In genomic region chr12:101718755-101719150, GRCm38 (mm10) we compare ENCODE assay signal across 8 mouse cellular contexts. TPM values are rescaled to one million over a fixed set of nuclear protein-coding genes. Genes with fewer than 3 reads are reported as not detected.
DNase-seq lines count a peak whose midpoint lies in the region; ATAC-seq and TF ChIP-seq lines count a peak whose summit lies in the region.

No protein-coding gene starts in this region.

- 2% methylated on average over 9 of the region's 9 CpGs for WGBS in heart, postnatal 0 days
- WGBS in limb, embryonic 13.5 days: 0% methylated on average over 9 of the region's 9 CpGs
- under 1% methylated on average over 9 of the region's 9 CpGs for WGBS in midbrain, embryonic 11.5 days

- TF ChIP-seq CTCF in brain, embryonic 14.5 days (IDR thresholded peaks at IDR 0.05; ENCODE audit: borderline replicate concordance, extremely low read depth, insufficient read depth, insufficient read length): no peak
- no peak for TF ChIP-seq CTCF in heart, postnatal 0 days (IDR thresholded peaks at IDR 0.05; ENCODE audit: low read depth)

- H3K9me3 ChIP-seq in heart, postnatal 0 days (replicated peaks; ENCODE audit: control insufficient read depth, low read length): no peaks in the 10 kb centered on the region
- H3K9me3 ChIP-seq in limb, embryonic 13.5 days: no peaks in the 10 kb centered on the region
- H3K9me3 ChIP-seq in midbrain, embryonic 11.5 days (ENCODE audit: control insufficient read depth, low read length): no peaks in the 10 kb centered on the region

- peak overlapping the region; percentile 99 for H3K4me2 ChIP-seq in heart, postnatal 0 days (ENCODE audit: low read depth, low read length)
- peak overlapping the region; percentile 98 for H3K4me2 ChIP-seq in limb, embryonic 13.5 days (replicated peaks)
- peak overlapping the region; percentile 98 for H3K4me2 ChIP-seq in midbrain, embryonic 11.5 days

- TF ChIP-seq POLR2A in brain, embryonic 14.5 days (IDR thresholded peaks at IDR 0.05; ENCODE audit: borderline replicate concordance, extremely low read depth, insufficient read depth, insufficient read length, poor library complexity, severe bottlenecking): no peak

- DNase-seq in WW6 (ENCODE audit: low read depth, low spot score): peak; percentile 68
- DNase-seq in brain, embryonic 14.5 days (ENCODE audit: low read depth): peak; percentile 33
- no peak for DNase-seq in heart, postnatal 0 days (ENCODE audit: low spot score)
- no peak for DNase-seq in midbrain, embryonic 11.5 days (ENCODE audit: low spot score, missing footprints)
- no peak for DNase-seq in frontal cortex, postnatal 25 days (ENCODE audit: low spot score in 2 of 2)
- DNase-seq in layer of hippocampus, adult 9-11 months: no peak
- no peak for DNase-seq in frontal cortex, postnatal 10 days (ENCODE audit: low spot score in 2 of 2)

- ATAC-seq in heart, postnatal 0 days (ENCODE audit: insufficient read depth, low read depth): no peak
- peak; percentile 83 for ATAC-seq in limb, embryonic 13.5 days (ENCODE audit: low FRiP score, low read depth)
- ATAC-seq in midbrain, embryonic 11.5 days (ENCODE audit: low FRiP score): peak; percentile 82

- H3K27ac ChIP-seq in heart, postnatal 0 days (ENCODE audit: low read depth): no peak overlapping the region
- H3K27ac ChIP-seq in limb, embryonic 13.5 days: no peak overlapping the region
- no peak overlapping the region for H3K27ac ChIP-seq in midbrain, embryonic 11.5 days (ENCODE audit: low read depth, low read length)

- H3K4me1 ChIP-seq in heart, postnatal 0 days (ENCODE audit: control insufficient read depth, insufficient read depth): 0 out of 2 replicates have a peak, but pooled peaks cover 8% of the 10 kb centered on the region
- 0 out of 2 replicates have a peak, but pooled peaks cover 5% of the 10 kb centered on the region for H3K4me1 ChIP-seq in limb, embryonic 13.5 days
- H3K4me1 ChIP-seq in midbrain, embryonic 11.5 days (ENCODE audit: control insufficient read depth, insufficient read depth, low read length): no peaks in the 10 kb centered on the region

- no peaks in the 10 kb centered on the region for H3K36me3 ChIP-seq in heart, postnatal 0 days (replicated peaks; ENCODE audit: control insufficient read depth, insufficient read depth, low read length)
- no peaks in the 10 kb centered on the region for H3K36me3 ChIP-seq in limb, embryonic 13.5 days
- no peaks in the 10 kb centered on the region for H3K36me3 ChIP-seq in midbrain, embryonic 11.5 days (ENCODE audit: control insufficient read depth, insufficient read depth, low read length)

- no peak for TF ChIP-seq EP300 in heart, postnatal 0 days (IDR thresholded peaks at IDR 0.05; ENCODE audit: low read depth)

- no peak overlapping the region for H3K9ac ChIP-seq in heart, postnatal 0 days (replicated peaks; ENCODE audit: low read depth, low read length)
- H3K9ac ChIP-seq in limb, embryonic 13.5 days: peak overlapping the region; percentile 64
- peak overlapping the region; percentile 42; the same call in 1 of the 2 replicates for H3K9ac ChIP-seq in midbrain, embryonic 11.5 days (ENCODE audit: low read length)

- peak overlapping the region; percentile 68 for H3K4me3 ChIP-seq in heart, postnatal 0 days (ENCODE audit: low read depth, low read length)
- H3K4me3 ChIP-seq in limb, embryonic 13.5 days: peak overlapping the region; percentile 70
- peak overlapping the region; percentile 60 for H3K4me3 ChIP-seq in midbrain, embryonic 11.5 days (ENCODE audit: low read depth, low read length)

- peaks cover 24% of the 10 kb centered on the region for H3K27me3 ChIP-seq in heart, postnatal 0 days (ENCODE audit: control insufficient read depth, insufficient read depth, low read length)
- H3K27me3 ChIP-seq in limb, embryonic 13.5 days: peaks cover 12% of the 10 kb centered on the region
- peaks cover 13% of the 10 kb centered on the region for H3K27me3 ChIP-seq in midbrain, embryonic 11.5 days (ENCODE audit: control insufficient read depth, insufficient read depth, low read length)

RNA-seq across cellular contexts. Expression of gene Tc2n, which starts 0.4 kb away (rescaled TPM):
- 0.05 and 0.18 TPM in 2 replicates for polyA plus RNA-seq in brain, embryonic 14.5 days (2012; rRNA removed)
- 0.89 and 0.99 TPM in 2 replicates for total RNA-seq in heart, postnatal 0 days (2014; rRNA removed; ENCODE audit: low replicate concordance)
- polyA plus RNA-seq in heart, postnatal 0 days (2015; fragmentation: Nextera tagmentation; extraction: Ambion mirVana): 0.31 and 0.33 TPM in 2 replicates
- 0.42 and 0.73 TPM in 2 replicates for polyA plus RNA-seq in limb, embryonic 13.5 days (2015; fragmentation: Nextera tagmentation; extraction: Ambion mirVana)
- 0.11 TPM in 2 replicates for polyA plus RNA-seq in midbrain, embryonic 11.5 days (2014; fragmentation: Nextera tagmentation; extraction: Ambion mirVana)

Comparison
In these comparisons a context has a peak if more than half of its experiments do, and no peak if none do; other contexts are left out.
1. DNase-seq: peak in WW6 (single experiment) and brain, embryonic 14.5 days (single experiment); none in heart, postnatal 0 days (single experiment), midbrain, embryonic 11.5 days (single experiment), frontal cortex, postnatal 25 days (0 of 2), layer of hippocampus, adult 9-11 months (single experiment) and frontal cortex, postnatal 10 days (0 of 2).
2. Peak in every context shown above with its lines, with median percentiles within 50 percentile points of each other: H3K4me2 ChIP-seq and H3K4me3 ChIP-seq.